Mouse (Mus musculus): ENCODE measurements around the gene Cyp4x1.

Gene Cyp4x1

GRCm38 (mm10) chr4:115090592-115090991 lies 43.5 kb downstream of the Cyp4x1 start:
- no peak for DNase-seq (ENCODE audit: low spot score in 2 of 2)

DNA sequence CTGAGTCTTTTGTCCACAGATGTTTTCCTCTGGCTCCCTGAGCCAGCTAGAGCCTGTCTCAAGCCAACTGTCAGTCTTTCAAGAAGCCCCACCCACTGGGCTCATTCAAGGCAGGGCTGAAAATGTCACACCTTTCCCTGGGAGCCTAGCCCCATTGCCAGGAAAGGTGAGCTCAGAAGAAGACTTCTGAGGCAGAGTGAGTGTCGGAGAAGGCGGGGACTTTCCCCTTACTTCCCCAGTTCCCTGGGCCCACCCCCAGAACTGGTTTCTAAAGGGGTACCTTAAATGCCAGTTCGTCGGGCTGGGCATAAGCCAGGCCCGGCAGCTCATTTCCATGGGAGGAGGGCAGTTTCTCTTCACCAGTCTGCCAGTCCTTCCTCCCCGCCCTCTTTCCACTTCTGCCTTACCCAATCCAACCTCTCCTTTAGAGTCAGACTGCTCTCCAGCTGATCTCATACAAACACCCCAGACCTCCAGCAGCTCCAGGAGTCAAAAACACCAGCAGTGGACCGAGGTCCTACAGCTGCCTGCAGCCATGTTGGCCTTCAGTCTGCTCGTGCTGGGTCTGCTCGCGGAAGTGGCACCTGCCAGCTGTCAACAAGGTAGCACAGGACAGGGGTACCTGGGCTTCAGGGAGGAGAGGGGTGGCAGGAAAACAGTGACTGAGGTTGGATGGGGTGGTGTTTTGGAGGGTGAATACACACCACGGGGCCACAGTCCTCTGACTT lies 45.3 kb downstream of the Cyp4x1 start, which contains the start of gene Pdzk1ip1:
Gene Pdzk1ip1 (plus strand): TSS at position 98 of the 728 bp plus-strand sequence.
- DNase-seq (ENCODE audit: low spot score in 2 of 2): no peak

GRCm38 (mm10) chr4:115086763-115087415 lies 47.2 kb downstream of the Cyp4x1 start:
- DNase-seq (ENCODE audit: low spot score in 2 of 2): no peak

DNA sequence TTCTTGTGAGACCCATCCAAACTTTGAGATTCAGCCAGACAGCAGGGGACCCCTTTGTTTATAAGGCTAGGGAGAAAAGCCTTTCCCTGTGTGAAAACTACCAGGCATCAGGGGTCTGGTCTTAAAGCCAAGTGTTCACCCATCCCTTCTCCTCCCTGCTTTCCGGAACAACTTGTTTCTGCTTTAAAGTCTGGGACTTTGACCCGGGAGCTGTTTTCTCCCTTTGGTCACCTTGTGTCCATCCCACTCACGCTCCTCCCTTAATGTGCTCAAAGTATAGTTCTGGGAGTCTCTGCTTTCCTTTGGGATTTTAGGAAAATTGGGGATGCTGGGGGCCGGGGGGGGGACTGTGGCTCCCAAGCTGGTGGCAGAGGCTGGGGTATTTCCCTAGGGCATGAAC lies 47.8 kb downstream of the Cyp4x1 start:
- DNase-seq (ENCODE audit: low spot score in 2 of 2): no peak

- peak in 1 of 2 experiments; percentile 33 for DNase-seq (ENCODE audit: low spot score in 2 of 2)
These were observed 48.5 kb downstream of the Cyp4x1 start for GRCm38 (mm10) chr4:115085522-115086095.

DNA sequence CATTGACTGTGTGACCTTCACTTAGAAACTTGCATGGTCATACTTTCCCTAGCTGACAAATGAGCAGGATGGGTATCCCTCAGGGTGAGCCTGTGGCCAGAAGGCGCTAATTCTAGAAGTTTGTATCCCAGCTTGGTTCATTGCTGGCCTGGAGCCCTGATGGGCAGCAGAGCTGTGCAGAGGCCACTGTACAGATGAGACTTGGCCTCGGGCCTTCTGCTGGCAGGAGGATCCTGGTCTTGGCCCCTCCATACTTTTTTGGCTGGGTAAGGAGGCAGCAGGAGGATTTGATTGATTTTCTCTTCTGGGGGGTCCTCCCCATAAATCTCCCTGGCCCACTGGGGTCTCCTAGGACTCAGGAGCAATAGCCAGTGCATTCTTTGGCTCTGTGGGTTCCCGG lies 51.0 kb downstream of the Cyp4x1 start:
- DNase-seq (ENCODE audit: low spot score in 2 of 2): no peak

- no peak for DNase-seq (ENCODE audit: low spot score in 2 of 2)
These were observed 54.2 kb downstream of the Cyp4x1 start for GRCm38 (mm10) chr4:115079821-115080349.

DNA sequence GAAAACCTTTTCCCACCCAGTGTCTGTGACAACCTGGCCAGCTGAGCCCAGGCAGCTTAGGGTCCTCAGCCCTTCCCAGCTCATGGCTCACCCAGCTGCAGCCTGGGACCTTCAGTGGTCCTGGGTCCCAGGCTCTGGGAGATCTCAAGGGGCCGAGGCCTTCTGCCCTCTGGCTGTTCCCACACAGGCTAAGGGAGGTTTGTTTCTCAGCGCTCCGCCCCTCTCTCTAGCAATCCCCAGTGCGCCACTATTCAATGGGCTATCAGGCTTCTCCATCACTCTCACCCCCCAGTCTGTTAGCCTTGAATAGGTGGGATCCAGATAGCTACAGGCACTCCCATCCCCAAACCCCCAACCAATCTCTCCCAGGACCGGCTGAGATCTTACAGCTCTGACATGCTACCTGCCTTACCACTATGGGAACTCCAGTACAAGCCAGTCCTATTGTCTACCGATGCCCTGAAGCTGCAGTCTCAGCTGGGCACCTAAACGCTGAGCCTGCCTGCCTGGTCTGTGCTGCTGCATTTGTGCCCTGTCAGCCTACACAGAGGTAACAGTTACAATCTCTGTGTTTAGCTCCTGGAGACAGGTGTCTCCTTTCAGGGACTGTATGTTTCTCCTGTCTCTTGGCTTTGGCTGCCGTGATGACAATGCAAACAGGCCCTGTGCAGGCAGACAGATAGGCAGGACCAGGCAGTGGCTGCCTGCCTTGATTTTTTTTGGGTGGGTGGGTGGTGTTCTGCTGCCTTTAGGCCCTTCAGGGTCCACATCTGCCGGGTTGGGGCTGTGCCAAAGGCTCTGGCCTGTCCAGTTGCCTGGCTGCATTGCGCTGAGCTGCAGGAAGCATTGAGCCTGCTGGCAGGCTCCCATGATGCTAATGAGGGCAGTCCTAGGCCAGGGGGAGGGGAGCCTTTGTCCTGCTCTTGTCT lies 54.9 kb downstream of the Cyp4x1 start:
- DNase-seq (ENCODE audit: low spot score in 2 of 2): no peak

- DNase-seq (ENCODE audit: low spot score in 2 of 2): no peak
These were observed 58.7 kb downstream of the Cyp4x1 start for GRCm38 (mm10) chr4:115075204-115075915.

DNA sequence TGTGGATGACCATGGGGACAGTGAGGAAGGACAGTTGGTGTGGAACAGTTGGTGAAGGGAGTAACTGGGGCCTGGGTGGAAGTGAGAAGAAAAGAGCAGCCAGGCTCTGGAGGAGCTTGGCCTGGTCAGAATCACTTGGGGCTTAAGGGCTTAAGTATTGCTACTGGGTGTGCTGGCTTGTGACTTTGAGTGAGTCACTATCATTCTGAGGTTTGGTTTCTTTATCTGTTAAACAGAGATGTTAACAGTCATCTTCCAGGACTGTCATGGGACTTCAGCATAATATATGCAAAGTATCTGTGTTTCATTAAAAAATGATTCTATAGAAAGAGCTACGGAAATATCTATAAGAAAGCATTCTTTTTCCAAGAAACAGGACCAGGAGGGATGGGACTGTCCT lies 59.3 kb downstream of the Cyp4x1 start:
- no peak for DNase-seq (ENCODE audit: low spot score in 2 of 2)

DNA sequence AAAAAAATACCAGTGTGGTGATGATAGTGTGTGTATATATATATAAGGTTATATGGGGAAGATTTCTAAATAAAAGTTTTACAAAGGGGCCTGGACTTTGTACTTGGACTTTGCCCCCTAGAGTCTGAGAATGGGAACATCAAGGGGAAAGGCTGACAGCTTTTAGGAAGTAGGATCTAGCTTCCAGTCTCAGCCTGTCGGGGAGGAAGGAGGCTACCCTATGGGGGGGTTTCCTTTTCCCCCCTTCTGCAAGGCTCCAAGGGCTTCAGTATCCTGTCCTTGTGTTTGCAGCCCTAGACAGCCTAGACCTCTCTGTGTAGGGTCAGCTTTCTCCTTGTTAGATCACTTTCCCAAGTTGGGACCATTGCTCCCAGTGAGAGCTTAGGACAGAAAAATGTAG lies 62.4 kb downstream of the Cyp4x1 start:
- DNase-seq (ENCODE audit: low spot score in 2 of 2): no peak

GRCm38 (mm10) chr4:115063518-115064239 lies 70.4 kb downstream of the Cyp4x1 start:
- no peak for DNase-seq (ENCODE audit: low spot score in 2 of 2)

- no peak for DNase-seq (ENCODE audit: low spot score in 2 of 2)
These were observed 71.1 kb downstream of the Cyp4x1 start for GRCm38 (mm10) chr4:115062875-115063517.

GRCm38 (mm10) chr4:115062540-115062874 lies 71.6 kb downstream of the Cyp4x1 start:
- DNase-seq (ENCODE audit: low spot score in 2 of 2): no peak

DNA sequence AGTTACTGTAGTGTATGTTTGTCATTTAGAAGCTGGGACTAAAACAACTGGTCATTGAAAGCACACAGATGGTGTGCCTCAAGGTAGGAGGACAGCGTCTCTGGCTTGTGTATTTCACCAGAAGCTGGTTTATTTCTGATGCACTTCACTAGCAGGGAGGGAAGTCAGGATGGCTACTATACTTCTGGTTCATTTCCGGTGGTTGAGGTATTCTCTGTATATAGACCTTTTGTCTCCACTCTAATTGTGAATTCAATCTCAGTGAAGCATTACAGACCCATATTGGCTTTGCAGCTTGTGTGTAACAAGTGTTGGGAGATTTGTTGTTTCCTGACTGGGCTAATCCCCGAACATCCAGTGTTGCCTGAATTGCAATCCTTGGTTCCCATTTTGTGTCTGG lies 73.3 kb downstream of the Cyp4x1 start:
- DNase-seq (ENCODE audit: low spot score in 2 of 2): no peak

DNA sequence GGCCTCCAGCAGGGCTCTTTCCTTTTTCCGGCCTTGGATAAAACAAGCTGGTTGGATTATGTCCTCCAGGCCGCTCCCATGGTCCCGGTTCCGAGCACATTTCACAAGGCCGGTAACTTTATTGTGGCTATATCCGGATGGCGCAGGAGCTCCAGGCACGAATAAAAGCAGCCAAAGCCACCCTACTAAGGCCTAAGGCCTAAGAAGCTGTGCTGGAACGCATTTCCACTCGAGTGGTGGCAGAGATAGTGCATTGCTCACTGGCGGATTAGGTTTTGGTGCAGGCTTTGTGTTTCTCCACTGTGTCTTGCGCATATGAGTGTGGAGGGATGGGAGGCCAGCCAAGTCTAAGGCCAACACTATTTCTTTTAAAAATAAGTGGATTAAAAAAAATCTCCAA lies 74.2 kb downstream of the Cyp4x1 start:
- DNase-seq (ENCODE audit: low spot score in 2 of 2): no peak

- no peak for DNase-seq (ENCODE audit: low spot score in 2 of 2)
These were observed 75.0 kb downstream of the Cyp4x1 start for GRCm38 (mm10) chr4:115058871-115059590.

DNA sequence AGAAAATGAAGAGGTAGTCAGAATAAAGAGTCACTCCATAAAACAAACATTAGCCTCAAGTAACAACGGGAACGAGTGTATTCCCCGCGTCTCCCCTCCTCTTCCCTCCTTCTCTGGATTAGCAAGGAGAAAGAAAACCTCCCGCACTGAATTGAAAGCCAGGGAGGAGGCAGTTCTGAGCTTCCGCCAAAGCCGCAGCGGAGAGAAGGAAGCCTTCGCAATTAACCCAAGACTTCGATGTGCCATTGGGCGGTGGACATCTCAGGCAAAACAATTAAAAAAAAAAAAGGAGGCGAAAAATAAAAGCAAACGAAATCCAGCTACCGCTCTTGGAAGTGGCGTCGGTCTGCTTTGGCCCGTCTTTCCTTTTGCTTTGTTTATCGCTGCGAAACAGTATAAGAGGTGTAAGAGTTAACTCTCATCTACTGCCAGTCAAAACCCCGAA lies 75.7 kb downstream of the Cyp4x1 start:
- DNase-seq (ENCODE audit: low spot score in 2 of 2): no peak

- no peak for DNase-seq (ENCODE audit: low spot score in 2 of 2)
These were observed 76.3 kb downstream of the Cyp4x1 start for GRCm38 (mm10) chr4:115057674-115058316.
